Mouse (Mus musculus): Measurements from ENCODE around the gene Sema6d. TPM values are rescaled to one million over a fixed set of nuclear protein-coding genes. Genes with fewer than 3 reads are reported as not detected.

The Sema6d gene
- total and polyA plus RNA-seq, 2 experiments from 2014 or later, result 31.2 to 90.0 TPM

GRCm38 (mm10) chr2:124618526-124619219 lies 528.9 kb downstream of the Sema6d start:
- H3K9ac ChIP-seq (replicated peaks; ENCODE audit: low read length), result no peak overlapping the region
- no peak for TF ChIP-seq CTCF (IDR thresholded peaks at IDR 0.05; ENCODE audit: low read depth)
- 0 out of 2 replicates have a peak overlapping the region, but pooled peaks have one; percentile 27 for H3K27ac ChIP-seq
- peaks cover 18% of the 10 kb centered on the region for H3K4me1 ChIP-seq (ENCODE audit: insufficient read depth, low read length)
- H3K4me3 ChIP-seq (ENCODE audit: low read length), result no peak overlapping the region
- ATAC-seq, result no peak
- no peaks in the 10 kb centered on the region for H3K36me3 ChIP-seq (ENCODE audit: insufficient read depth, low read length)
- no peaks in the 10 kb centered on the region for H3K27me3 ChIP-seq (ENCODE audit: insufficient read depth, low read length)
- no peak overlapping the region for H3K4me2 ChIP-seq (ENCODE audit: low read depth, low read length)
- DNase-seq (ENCODE audit: low spot score), result no peak
- no peaks in the 10 kb centered on the region for H3K9me3 ChIP-seq (ENCODE audit: low read length)
- 75% methylated on average over 3 of the region's 3 CpGs for WGBS

DNA sequence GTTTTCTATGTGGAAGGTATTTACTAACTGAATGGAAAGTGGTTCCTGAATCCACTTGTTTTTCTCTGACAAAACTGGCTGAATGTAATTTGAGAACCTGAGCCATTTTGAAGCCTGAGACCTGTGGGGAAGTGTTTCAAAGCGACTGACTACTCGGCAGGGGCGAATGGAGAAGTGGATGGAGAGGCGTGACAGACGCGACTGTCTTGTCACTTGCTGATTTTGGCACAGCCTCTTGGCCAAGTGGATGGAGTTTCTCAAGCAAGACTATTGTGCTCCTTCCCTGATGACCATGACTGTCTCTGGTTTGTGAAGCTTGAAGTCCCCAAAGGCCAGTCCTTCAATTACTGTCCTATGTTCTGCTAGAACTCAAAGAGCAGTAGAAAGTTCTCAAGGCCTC lies 530.7 kb downstream of the Sema6d start:
- H3K27ac ChIP-seq, result no peak overlapping the region

DNA sequence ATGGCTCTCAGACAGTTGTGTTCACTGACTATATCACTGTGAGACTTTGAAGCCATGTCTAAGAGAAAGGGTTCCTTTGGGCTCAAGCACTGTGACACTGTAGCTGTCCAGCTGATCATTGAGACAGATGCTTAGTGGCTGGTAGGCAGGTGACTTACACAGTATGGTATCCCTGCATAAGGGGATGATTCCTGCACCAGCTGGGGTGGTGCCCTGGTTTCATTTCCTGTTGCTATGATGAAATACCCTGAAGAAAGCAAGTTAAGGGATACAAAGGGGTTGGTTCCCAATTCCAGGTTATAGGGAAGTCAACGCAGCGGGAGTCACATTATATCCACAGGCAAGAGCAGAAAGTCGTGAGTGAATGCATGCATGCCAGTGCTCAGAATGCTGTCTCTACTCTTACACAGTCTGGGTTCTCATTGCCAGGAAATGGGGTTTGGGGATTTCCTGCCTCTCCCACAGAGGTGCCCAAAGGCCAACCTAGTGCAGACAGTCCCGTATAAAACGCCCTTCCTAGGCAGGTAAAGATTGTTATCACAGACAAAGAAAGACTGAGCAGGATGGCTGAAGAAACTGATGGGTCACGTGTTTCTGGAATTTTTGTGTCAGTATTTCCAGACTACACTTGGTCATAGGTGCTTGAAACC lies 532.3 kb downstream of the Sema6d start:
- Histone ChIP-seq H3K4me2 (ENCODE audit: low read depth, low read length) (no peak overlapping the region), H3K4me1 (ENCODE audit: insufficient read depth, low read length) (peaks cover 13% of the 10 kb centered on the region), H3K4me3 (ENCODE audit: low read length) (no peak overlapping the region), H3K9me3 (ENCODE audit: low read length) (no peaks in the 10 kb centered on the region), H3K27me3 (ENCODE audit: insufficient read depth, low read length) (no peaks in the 10 kb centered on the region), H3K27ac (no peak overlapping the region), H3K9ac (replicated peaks; ENCODE audit: low read length) (no peak overlapping the region), H3K36me3 (ENCODE audit: insufficient read depth, low read length) (no peaks in the 10 kb centered on the region)
- ATAC-seq (no peak), DNase-seq (ENCODE audit: low spot score) (no peak)
- TF ChIP-seq CTCF (IDR thresholded peaks at IDR 0.05; ENCODE audit: low read depth), result no peak
- 79% methylated on average over 6 of the region's 6 CpGs for WGBS

More for the DNA sequence above, 530.7 kb downstream of the Sema6d start:
- peaks cover 14% of the 10 kb centered on the region for H3K4me1 ChIP-seq (ENCODE audit: insufficient read depth, low read length)
- 45% methylated on average over 6 of the region's 6 CpGs for WGBS
- ATAC-seq, result no peak
- no peaks in the 10 kb centered on the region for H3K27me3 ChIP-seq (ENCODE audit: insufficient read depth, low read length)
- no peak overlapping the region for H3K9ac ChIP-seq (replicated peaks; ENCODE audit: low read length)
- H3K9me3 ChIP-seq (ENCODE audit: low read length), result no peaks in the 10 kb centered on the region
- no peak overlapping the region for H3K4me3 ChIP-seq (ENCODE audit: low read length)
- H3K4me2 ChIP-seq (ENCODE audit: low read depth, low read length), result no peak overlapping the region
- no peaks in the 10 kb centered on the region for H3K36me3 ChIP-seq (ENCODE audit: insufficient read depth, low read length)
- TF ChIP-seq CTCF (IDR thresholded peaks at IDR 0.05; ENCODE audit: low read depth), result no peak
- DNase-seq (ENCODE audit: low spot score), result no peak

GRCm38 (mm10) chr2:124624247-124624929 lies 534.6 kb downstream of the Sema6d start:
- Histone ChIP-seq H3K4me2 (ENCODE audit: low read depth, low read length) (no peak overlapping the region), H3K27me3 (ENCODE audit: insufficient read depth, low read length) (no peaks in the 10 kb centered on the region), H3K36me3 (ENCODE audit: insufficient read depth, low read length) (no peaks in the 10 kb centered on the region), H3K27ac (no peak overlapping the region), H3K4me3 (ENCODE audit: low read length) (no peak overlapping the region), H3K4me1 (ENCODE audit: insufficient read depth, low read length) (peaks cover 7% of the 10 kb centered on the region; the same call in 1 of the 2 replicates), H3K9me3 (ENCODE audit: low read length) (no peaks in the 10 kb centered on the region), H3K9ac (replicated peaks; ENCODE audit: low read length) (no peak overlapping the region)
- no peak for TF ChIP-seq CTCF (IDR thresholded peaks at IDR 0.05; ENCODE audit: low read depth)
- WGBS, result 76% methylated on average over 10 of the region's 10 CpGs
- ATAC-seq (no peak), DNase-seq (ENCODE audit: low spot score) (no peak)

DNA sequence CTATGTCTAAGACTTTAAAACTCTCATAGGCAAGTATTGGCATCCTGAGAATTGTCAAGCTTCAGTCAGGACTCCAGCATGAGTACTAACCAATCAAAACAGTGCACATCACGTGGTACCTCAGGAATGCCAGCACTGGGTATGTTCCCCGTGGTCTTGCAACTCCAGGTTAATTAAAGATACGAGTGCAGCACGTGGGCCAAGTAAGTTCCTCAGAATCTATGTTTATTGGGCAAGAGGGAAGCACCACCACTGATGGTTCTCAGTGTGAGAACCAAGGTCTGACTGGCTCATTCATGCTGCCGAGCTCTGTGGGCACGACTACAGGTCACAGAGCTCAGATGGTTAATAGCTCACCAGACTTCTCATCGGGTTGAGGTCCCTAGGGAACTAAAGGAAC lies 536.7 kb downstream of the Sema6d start:
- Histone ChIP-seq H3K4me3 (ENCODE audit: low read length) (no peak overlapping the region), H3K4me2 (ENCODE audit: low read depth, low read length) (no peak overlapping the region), H3K36me3 (ENCODE audit: insufficient read depth, low read length) (no peaks in the 10 kb centered on the region), H3K9me3 (ENCODE audit: low read length) (no peaks in the 10 kb centered on the region), H3K27ac (no peak overlapping the region), H3K4me1 (ENCODE audit: insufficient read depth, low read length) (no peaks in the 10 kb centered on the region), H3K27me3 (ENCODE audit: insufficient read depth, low read length) (no peaks in the 10 kb centered on the region), H3K9ac (replicated peaks; ENCODE audit: low read length) (no peak overlapping the region)
- 75% methylated on average over 7 of the region's 7 CpGs for WGBS
- ATAC-seq, result no peak
- no peak for TF ChIP-seq CTCF (IDR thresholded peaks at IDR 0.05; ENCODE audit: low read depth)
- DNase-seq (ENCODE audit: low spot score), result no peak

GRCm38 (mm10) chr2:124627664-124628063 lies 537.9 kb downstream of the Sema6d start:
- DNase-seq (ENCODE audit: low spot score) (no peak), ATAC-seq (no peak)
- H3K4me2 ChIP-seq (ENCODE audit: low read depth, low read length), result no peak overlapping the region
- no peaks in the 10 kb centered on the region for H3K36me3 ChIP-seq (ENCODE audit: insufficient read depth, low read length)
- H3K27me3 ChIP-seq (ENCODE audit: insufficient read depth, low read length), result no peaks in the 10 kb centered on the region
- H3K4me3 ChIP-seq (ENCODE audit: low read length), result no peak overlapping the region
- H3K4me1 ChIP-seq (ENCODE audit: insufficient read depth, low read length), result no peaks in the 10 kb centered on the region
- no peaks in the 10 kb centered on the region for H3K9me3 ChIP-seq (ENCODE audit: low read length)
- no peak overlapping the region for H3K27ac ChIP-seq
- WGBS, result 51% methylated on average over 5 of the region's 5 CpGs
- TF ChIP-seq CTCF (IDR thresholded peaks at IDR 0.05; ENCODE audit: low read depth), result no peak
- no peak overlapping the region for H3K9ac ChIP-seq (replicated peaks; ENCODE audit: low read length)

All from hindbrain, postnatal 0 days (tissue).